Mouse (Mus musculus) hindbrain, embryonic 10.5 days (tissue): ENCODE results near the gene 4930562C15Rik. TPM values are rescaled to one million over a fixed set of nuclear protein-coding genes. Genes with fewer than 3 reads are reported as not detected.

ENCODE experiments used
- DNase-seq: peaks from one replicate; pipeline ENCODE4 v3.0.0-alpha.2; 2017; ENCODE audit warnings: low spot score
- H3K27ac ChIP-seq: fragments of 300-500 bp; sonication (generic); 2 replicates; pipeline ENCODE4 v1.5.1; 2016; ENCODE audit warnings: mild to moderate bottlenecking, moderate library complexity
- H3K27me3 ChIP-seq: fragments of 300-500 bp; sonication (generic); 2 replicates; pipeline ENCODE4 v1.6.1; 2016; ENCODE audit warnings: mild to moderate bottlenecking; ENCODE audit not compliant: poor library complexity, insufficient read depth, severe bottlenecking
- H3K36me3 ChIP-seq: fragments of 300-500 bp; sonication (generic); 2 replicates; pipeline ENCODE4 v1.6.1; 2016; ENCODE audit warnings: mild to moderate bottlenecking, moderate library complexity
- H3K4me1 ChIP-seq: fragments of 300-500 bp; sonication (generic); replicated peaks from 2 replicates; pipeline ENCODE4 v1.6.1; 2016; ENCODE audit warnings: mild to moderate bottlenecking
- H3K4me3 ChIP-seq: fragments of 300-500 bp; sonication (generic); 2 replicates; pipeline ENCODE4 v1.5.1; 2016; ENCODE audit warnings: mild to moderate bottlenecking, moderate library complexity
- H3K9me3 ChIP-seq: fragments of 300-500 bp; sonication (generic); 2 replicates; pipeline ENCODE4 v1.6.1; 2016; ENCODE audit warnings: mild to moderate bottlenecking, moderate library complexity
- WGBS: fragments of 180-500 bp; shearing (Covaris S2); methylation state at CpG from one replicate; pipeline ENCODE4 v1.1.7; 2016; 5-methylcytosine and 5-hydroxymethylcytosine counted together
- polyA plus RNA-seq: library from polyadenylated mRNA; unstranded; fragments of >200 nt; fragmentation: Nextera tagmentation; extraction: Ambion mirVana; gene quantifications from 2 replicates; pipeline ENCODE4 v1.2.1, GENCODE M21; 2016

4930562C15Rik gene
- polyA plus RNA-seq, 1 experiment from 2014 or later, result 0.55 TPM

DNA sequence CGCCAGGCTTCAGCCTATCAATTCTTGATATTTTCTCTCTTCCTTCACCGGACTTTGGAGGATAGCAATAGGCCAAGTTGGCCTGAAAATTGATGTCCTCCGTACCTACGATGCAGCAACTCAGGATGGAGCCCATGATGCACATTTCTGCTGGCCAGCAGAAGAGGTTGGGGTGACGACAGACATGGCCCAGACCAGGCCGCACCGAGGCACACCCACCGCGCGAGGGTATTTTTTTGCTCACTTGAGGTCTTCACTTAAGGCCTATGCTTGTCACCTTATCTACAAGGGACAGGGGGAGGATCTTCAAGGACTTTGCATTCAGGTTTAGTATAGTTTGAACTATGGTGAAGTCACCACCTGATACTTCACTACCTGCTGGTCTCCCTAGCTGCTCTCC, 49.7 kb downstream of the 4930562C15Rik start:
- Histone ChIP-seq H3K9me3 (no peaks in the 10 kb centered on the region), H3K4me1 (peaks cover 41% of the 10 kb centered on the region), H3K27me3 (no peaks in the 10 kb centered on the region), H3K36me3 (no peaks in the 10 kb centered on the region), H3K27ac (peak overlapping the region; percentile 95), H3K4me3 (peak overlapping the region; percentile 87)
- 91% methylated on average over 10 of the region's 10 CpGs for WGBS
- DNase-seq, result no peak

DNA sequence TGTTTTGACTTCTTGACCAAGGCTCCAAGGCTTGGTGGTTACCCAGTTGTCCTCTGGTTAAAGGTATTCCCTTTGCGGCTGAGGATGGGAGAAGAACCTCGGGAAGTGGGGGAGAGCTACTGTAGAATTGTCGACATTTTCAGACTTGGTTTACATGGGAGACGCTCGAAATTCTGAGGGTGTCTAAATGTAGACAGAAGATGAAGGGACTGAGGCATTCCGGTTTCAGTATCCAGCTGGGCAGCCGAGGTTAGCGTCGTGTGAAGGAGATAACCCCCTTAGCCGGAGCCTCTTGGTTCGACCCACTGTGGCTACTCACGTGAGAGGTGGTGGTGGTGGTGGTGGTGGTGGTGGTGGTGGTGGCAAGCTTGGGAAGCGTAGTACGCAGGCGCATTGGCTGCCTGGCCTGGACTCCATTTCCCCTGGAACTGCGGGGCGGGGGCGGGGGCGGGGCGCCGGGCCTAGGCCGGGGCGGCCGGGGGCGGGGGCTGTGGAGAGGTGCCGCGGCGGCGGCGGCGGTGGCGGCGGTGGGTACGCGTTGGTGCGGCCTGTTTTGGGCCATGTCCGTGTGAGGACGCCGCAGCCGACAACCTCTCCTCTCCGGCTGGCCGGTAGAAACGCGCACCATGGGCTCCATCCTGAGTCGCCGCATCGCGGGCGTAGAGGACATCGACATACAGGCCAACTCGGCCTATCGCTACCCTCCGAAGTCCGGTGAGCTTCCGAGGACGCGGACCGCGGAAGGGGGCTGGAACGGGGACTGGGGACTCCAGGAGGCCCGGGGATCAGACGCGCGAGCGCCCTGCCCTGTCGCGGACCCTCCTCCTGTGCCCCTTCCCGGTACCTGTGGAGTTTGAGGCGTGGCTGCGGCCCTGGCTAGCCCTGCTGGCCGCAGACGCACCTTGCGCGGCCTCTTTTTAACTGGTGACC, 50.8 kb downstream of the 4930562C15Rik start, which contains the start of gene Mgrn1:
Gene Mgrn1, plus strand, starts transcription at position 490 of the 930 bp plus-strand sequence.
- DNase-seq, result peak; percentile 92
- WGBS, result under 1% methylated on average over 62 of the region's 74 CpGs
- H3K4me3 ChIP-seq, result peak within 1 kb of the TSS; percentile 87
- H3K4me1 ChIP-seq, result peaks cover 38% of the 10 kb centered on the region
- H3K9me3 ChIP-seq, result no peaks in the 10 kb centered on the region
- 0 out of 2 replicates have a peak, but pooled peaks cover 4% of the 10 kb centered on the region for H3K36me3 ChIP-seq
- no peaks in the 10 kb centered on the region for H3K27me3 ChIP-seq
- peak within 1 kb of the TSS; percentile 95 for H3K27ac ChIP-seq

DNA sequence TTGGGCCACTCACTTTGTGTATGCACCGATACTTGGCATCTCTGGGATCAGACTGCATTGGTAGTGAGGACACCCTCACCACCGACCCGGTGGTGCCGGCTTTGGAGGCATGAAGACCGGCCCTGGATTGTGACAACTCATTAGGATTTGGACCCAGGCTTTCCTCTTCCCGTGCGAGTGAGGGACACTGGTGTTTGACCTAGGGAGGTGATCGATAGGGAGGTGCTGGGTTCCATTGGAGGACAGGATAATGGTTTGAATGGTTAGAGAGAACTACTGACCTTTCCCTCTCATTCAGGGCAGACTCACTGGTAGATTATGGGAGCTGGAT, 51.4 kb downstream of the 4930562C15Rik start:
- Histone ChIP-seq H3K36me3 (0 out of 2 replicates have a peak, but pooled peaks cover 7% of the 10 kb centered on the region), H3K4me1 (peaks cover 32% of the 10 kb centered on the region), H3K27me3 (no peaks in the 10 kb centered on the region), H3K4me3 (peak overlapping the region; percentile 87), H3K9me3 (no peaks in the 10 kb centered on the region), H3K27ac (peak overlapping the region; percentile 95)
- 1% methylated on average over 8 of the region's 8 CpGs for WGBS
- DNase-seq, result no peak

DNA sequence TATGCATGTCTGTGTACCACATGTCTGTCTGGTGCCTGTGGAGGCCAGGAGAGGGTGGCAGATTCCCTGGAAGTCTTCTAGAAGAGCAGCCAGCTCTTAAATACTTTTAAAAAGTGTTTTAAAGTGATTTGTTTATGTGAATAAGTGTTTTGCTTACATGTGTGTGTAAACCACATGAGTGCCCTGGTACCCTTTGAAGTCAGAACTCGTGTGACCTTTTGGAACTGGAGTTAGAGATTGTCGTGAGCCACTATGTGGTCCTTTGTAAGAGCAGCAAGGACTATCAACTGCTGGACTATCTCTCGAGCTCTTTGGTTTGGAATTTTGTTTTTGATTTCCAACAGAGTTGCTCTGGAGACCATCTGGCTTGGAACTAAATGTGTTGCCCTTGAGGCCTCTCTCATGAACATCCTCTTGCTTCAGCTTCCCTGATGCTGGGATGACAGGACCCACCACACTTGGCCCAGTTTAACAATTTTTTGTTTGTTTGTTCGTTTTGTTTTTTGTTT, 55.0 kb downstream of the 4930562C15Rik start:
- H3K9me3 ChIP-seq, result no peaks in the 10 kb centered on the region
- no peaks in the 10 kb centered on the region for H3K27me3 ChIP-seq
- 0 out of 2 replicates have a peak, but pooled peaks cover 10% of the 10 kb centered on the region for H3K36me3 ChIP-seq
- peaks cover 32% of the 10 kb centered on the region for H3K4me1 ChIP-seq
- no peak overlapping the region for H3K4me3 ChIP-seq
- H3K27ac ChIP-seq, result no peak overlapping the region
- DNase-seq, result no peak
- WGBS, result 61% methylated on average over 4 of the region's 4 CpGs

- Histone ChIP-seq H3K36me3 (0 out of 2 replicates have a peak, but pooled peaks cover 10% of the 10 kb centered on the region), H3K4me1 (peaks cover 24% of the 10 kb centered on the region), H3K9me3 (no peaks in the 10 kb centered on the region), H3K4me3 (no peak overlapping the region), H3K27ac (no peak overlapping the region), H3K27me3 (no peaks in the 10 kb centered on the region)
- no peak for DNase-seq
- 89% methylated on average over 6 of the region's 6 CpGs for WGBS
These were observed 57.0 kb downstream of the 4930562C15Rik start for GRCm38 (mm10) chr16:4892171-4892570.

DNA sequence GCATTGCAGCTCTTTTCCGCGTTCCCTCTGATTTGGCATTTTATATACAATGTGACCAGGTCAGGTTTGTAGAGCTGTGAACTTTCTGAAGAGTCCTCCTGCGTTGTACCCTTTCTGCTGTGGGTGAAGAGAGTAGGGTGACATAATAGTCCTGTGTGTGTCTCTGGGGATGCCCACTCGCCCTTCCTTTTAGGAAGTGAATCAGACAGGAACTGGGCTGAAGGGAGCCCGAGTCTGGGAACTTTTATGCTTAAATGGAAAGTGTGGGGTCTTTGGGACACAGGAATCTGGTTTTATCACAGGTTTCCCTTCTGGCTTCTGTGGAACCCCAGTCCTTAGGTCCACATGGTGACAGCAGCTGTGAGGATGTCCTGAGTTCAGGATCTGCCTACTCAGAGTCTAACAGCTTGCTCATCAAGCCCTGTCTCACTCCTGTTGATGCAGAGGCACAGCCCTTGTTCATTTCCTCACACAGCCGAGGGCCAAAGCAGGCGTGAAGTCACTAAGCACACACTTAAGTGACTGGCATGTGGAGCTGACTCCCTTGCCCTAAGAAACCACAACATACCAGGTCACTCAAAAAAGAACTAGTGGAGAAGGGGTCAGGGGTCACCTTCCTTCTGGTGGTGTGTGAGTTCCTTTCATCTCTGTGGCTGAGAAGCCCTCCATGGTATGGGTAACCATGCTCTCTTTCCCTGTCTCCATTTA, 59.1 kb downstream of the 4930562C15Rik start:
- WGBS, result 80% methylated on average over 7 of the region's 7 CpGs
- Histone ChIP-seq H3K27me3 (no peaks in the 10 kb centered on the region), H3K4me1 (peaks cover 16% of the 10 kb centered on the region), H3K27ac (peak overlapping the region; percentile 12; the same call in 1 of the 2 replicates), H3K36me3 (0 out of 2 replicates have a peak, but pooled peaks cover 10% of the 10 kb centered on the region), H3K4me3 (no peak overlapping the region), H3K9me3 (no peaks in the 10 kb centered on the region)
- DNase-seq, result no peak

GRCm38 (mm10) chr16:4896249-4897027, 61.2 kb downstream of the 4930562C15Rik start:
- Histone ChIP-seq H3K4me3 (no peak overlapping the region), H3K4me1 (peaks cover 21% of the 10 kb centered on the region), H3K36me3 (0 out of 2 replicates have a peak, but pooled peaks cover 3% of the 10 kb centered on the region), H3K27me3 (no peaks in the 10 kb centered on the region), H3K9me3 (no peaks in the 10 kb centered on the region), H3K27ac (no peak overlapping the region)
- WGBS, result 78% methylated on average over 5 of the region's 5 CpGs
- no peak for DNase-seq

DNA sequence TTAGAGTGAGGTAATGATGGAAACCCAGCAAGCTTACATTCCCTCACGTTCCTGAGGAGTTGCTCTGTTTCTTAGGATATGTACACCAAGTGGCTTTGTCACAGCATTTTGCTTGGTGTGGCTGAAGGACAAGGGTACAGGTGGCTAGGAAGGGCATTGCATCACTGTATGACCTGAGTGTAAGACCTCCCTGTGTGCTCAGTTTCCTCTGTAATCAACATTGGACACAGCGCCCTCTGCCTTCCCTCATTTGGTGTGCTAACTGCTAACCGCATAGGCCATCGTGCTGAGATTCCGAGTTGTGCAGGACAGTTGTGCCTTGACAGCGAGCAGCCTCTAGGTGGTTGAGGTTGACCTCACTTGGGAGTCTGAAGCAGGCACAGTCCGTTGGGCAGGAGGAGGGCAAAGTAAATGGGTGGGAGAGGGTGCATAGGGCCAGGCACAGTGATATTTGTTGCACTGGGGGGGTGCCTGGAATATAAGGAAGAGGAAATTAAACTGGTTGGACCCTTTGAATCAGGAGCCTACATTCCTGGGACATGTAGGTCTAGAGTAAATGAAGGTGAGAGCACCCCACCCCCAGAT, 62.0 kb downstream of the 4930562C15Rik start:
- H3K27ac ChIP-seq, result no peak overlapping the region
- no peak overlapping the region for H3K4me3 ChIP-seq
- no peak for DNase-seq
- H3K36me3 ChIP-seq, result 0 out of 2 replicates have a peak, but pooled peaks cover 3% of the 10 kb centered on the region
- no peaks in the 10 kb centered on the region for H3K27me3 ChIP-seq
- H3K9me3 ChIP-seq, result no peaks in the 10 kb centered on the region
- peaks cover 21% of the 10 kb centered on the region for H3K4me1 ChIP-seq
- 54% methylated on average over 7 of the region's 7 CpGs for WGBS

DNA sequence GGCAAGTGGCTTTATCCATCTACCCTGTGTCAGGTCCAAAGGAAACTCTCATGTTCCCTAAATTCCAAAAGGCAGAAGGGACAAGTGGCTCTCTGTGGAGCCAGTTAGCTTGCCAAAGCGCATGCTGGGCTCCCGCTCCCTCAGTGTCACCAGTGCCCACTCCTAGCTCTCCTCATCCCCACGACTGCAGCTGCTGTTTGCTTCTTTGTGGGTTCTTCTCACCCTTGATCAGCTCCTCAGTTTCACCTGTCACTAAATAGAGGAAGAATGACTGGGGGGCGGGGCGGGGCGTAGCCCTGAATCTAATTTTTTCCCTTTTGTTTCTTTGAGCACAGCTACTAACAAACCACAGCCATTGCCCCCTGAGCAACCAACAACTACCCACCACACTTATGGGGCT, 63.7 kb downstream of the 4930562C15Rik start:
- no peaks in the 10 kb centered on the region for H3K9me3 ChIP-seq
- no peaks in the 10 kb centered on the region for H3K27me3 ChIP-seq
- peaks cover 21% of the 10 kb centered on the region for H3K4me1 ChIP-seq
- DNase-seq, result no peak
- 82% methylated on average over 6 of the region's 6 CpGs for WGBS
- no peak overlapping the region for H3K27ac ChIP-seq
- no peak overlapping the region for H3K4me3 ChIP-seq
- 0 out of 2 replicates have a peak, but pooled peaks cover 3% of the 10 kb centered on the region for H3K36me3 ChIP-seq

GRCm38 (mm10) chr16:4899711-4900110, 64.5 kb downstream of the 4930562C15Rik start:
- Histone ChIP-seq H3K27me3 (no peaks in the 10 kb centered on the region), H3K4me1 (peaks cover 15% of the 10 kb centered on the region), H3K36me3 (no peaks in the 10 kb centered on the region), H3K9me3 (no peaks in the 10 kb centered on the region), H3K27ac (no peak overlapping the region), H3K4me3 (no peak overlapping the region)
- 87% methylated on average over 2 of the region's 2 CpGs for WGBS
- DNase-seq, result no peak

DNA sequence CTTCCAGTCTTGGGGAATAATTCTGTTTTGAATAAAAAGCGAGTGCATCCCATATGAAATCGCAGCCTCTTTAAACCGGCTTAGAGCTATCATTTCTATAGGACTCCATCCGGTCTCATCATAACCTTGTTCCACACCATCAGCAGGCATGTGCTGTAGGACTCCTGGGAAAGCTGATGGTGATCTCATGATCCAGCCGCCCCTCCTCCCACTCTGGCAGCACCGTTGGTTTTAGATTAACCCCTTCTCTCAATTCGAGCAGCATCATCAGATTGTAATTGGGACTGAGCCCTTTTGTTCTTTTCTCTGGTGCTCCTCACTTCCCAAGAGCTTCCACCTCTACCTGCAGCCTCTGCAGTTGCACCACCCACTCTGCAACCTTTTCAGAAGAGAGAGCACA, 66.0 kb downstream of the 4930562C15Rik start:
- WGBS, result 64% methylated on average over 7 of the region's 7 CpGs
- Histone ChIP-seq H3K4me1 (peaks cover 18% of the 10 kb centered on the region), H3K9me3 (no peaks in the 10 kb centered on the region), H3K27me3 (no peaks in the 10 kb centered on the region), H3K27ac (no peak overlapping the region), H3K36me3 (no peaks in the 10 kb centered on the region), H3K4me3 (no peak overlapping the region)
- DNase-seq, result no peak

DNA sequence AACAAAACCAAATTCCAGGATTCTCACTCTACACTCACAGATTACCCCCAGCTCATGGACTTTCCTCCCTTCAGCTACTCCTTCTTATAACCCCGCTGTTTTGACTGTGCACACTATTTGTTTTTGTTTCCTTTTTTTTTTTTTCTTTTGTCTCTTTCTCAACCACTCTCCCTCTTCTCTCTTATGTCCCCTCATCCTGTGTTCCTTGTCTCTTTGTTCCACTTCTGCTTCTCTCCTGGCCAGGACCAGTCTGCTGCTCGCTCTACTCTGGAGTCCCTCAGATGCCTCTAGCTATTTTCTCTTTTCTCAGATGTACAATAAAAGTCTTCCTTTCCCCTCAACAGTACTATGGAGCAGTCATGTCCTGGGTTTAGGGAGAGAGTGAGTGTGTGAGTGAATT, 67.2 kb downstream of the 4930562C15Rik start:
- Histone ChIP-seq H3K4me1 (peaks cover 12% of the 10 kb centered on the region), H3K9me3 (no peaks in the 10 kb centered on the region), H3K27ac (no peak overlapping the region), H3K36me3 (peaks cover 3% of the 10 kb centered on the region), H3K27me3 (no peaks in the 10 kb centered on the region), H3K4me3 (no peak overlapping the region)
- WGBS, result 77% methylated on average over 2 of the region's 2 CpGs
- no peak for DNase-seq
